Mouse (Mus musculus) cortical plate, adult 2 months (tissue): ENCODE measurements around the gene Fam155a.
A peak's percentile ranks its signal among the peaks of the same experiment; 100 is the strongest.

Source experiments
- CTCF ChIP-seq: fragments of 200-500 bp; IDR thresholded peaks from 2 replicates; pipeline ENCODE4 v1.5.1; 2011; ENCODE audit warnings: mild to moderate bottlenecking, control low read depth, low read length; ENCODE audit not compliant: insufficient read depth; ENCODE audit errors: extremely low read depth
- POLR2A ChIP-seq: fragments of 200-500 bp; IDR thresholded peaks from 2 replicates; pipeline ENCODE4 v1.6.1; 2011; ENCODE audit warnings: mild to moderate bottlenecking, low read length, control low read depth; ENCODE audit not compliant: insufficient read depth; ENCODE audit errors: extremely low read depth

DNA sequence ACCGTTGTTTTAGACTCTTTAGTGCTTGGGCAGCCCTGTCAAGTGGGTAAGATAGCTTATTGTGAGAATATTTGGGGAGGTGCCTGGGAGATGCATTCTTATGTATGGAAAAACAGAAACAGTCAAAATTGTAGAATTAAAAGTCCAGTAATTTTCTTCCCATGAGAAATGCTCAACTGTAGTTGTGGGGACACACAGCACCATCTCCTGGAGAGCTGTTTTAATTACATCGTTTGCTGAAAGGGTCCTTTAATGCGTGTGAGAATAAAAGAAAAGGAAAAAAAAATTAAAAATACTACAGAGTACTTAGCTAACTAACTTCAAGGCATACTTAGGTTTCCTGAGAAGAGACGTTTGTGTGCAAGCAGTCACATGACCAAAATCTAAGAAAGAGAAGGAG, 582.3 kb downstream of the Fam155a start:
- TF ChIP-seq CTCF, result peak; percentile 38; the same call in 1 of the 2 replicates
- no peak for TF ChIP-seq POLR2A
